Mouse (Mus musculus) embryonic facial prominence, embryonic 10.5 days (tissue): Measurements from ENCODE around the gene Iqcj. TPM values are rescaled to one million over a fixed set of nuclear protein-coding genes. Genes with fewer than 3 reads are reported as not detected.
A peak's percentile ranks its signal among the peaks of the same experiment; 100 is the strongest.

Experiments
- DNase-seq: peaks from one replicate; pipeline ENCODE4 v3.0.0-alpha.2; 2017; ENCODE audit warnings: low spot score
- H3K27ac ChIP-seq: fragments of 300-500 bp; sonication (generic); replicated peaks from 2 replicates; pipeline ENCODE4 v1.5.1; 2016; ENCODE audit warnings: mild to moderate bottlenecking
- H3K27me3 ChIP-seq: fragments of 300-500 bp; sonication (generic); replicated peaks from 2 replicates; pipeline ENCODE4 v1.6.1; 2016; ENCODE audit warnings: low read depth, mild to moderate bottlenecking; ENCODE audit not compliant: poor library complexity, severe bottlenecking
- H3K36me3 ChIP-seq: fragments of 300-500 bp; sonication (generic); replicated peaks from 2 replicates; pipeline ENCODE4 v1.6.1; 2016; ENCODE audit warnings: mild to moderate bottlenecking, moderate library complexity
- H3K4me1 ChIP-seq: fragments of 300-500 bp; sonication (generic); 2 replicates; pipeline ENCODE4 v1.6.1; 2016
- H3K4me3 ChIP-seq: fragments of 300-500 bp; sonication (generic); 2 replicates; pipeline ENCODE4 v1.5.1; 2016; ENCODE audit warnings: mild to moderate bottlenecking, moderate library complexity
- H3K9me3 ChIP-seq: fragments of 300-500 bp; sonication (generic); 2 replicates; pipeline ENCODE4 v1.6.1; 2016; ENCODE audit warnings: mild to moderate bottlenecking
- WGBS: fragments of 180-500 bp; shearing (Covaris S2); methylation state at CpG from one replicate; pipeline ENCODE4 v1.1.7; 2016; 5-methylcytosine and 5-hydroxymethylcytosine counted together
- polyA plus RNA-seq: library from polyadenylated mRNA; unstranded; fragments of >200 nt; fragmentation: Nextera tagmentation; extraction: Ambion mirVana; gene quantifications from 2 replicates; pipeline ENCODE4 v1.2.1, GENCODE M21; 2016

Iqcj gene
- polyA plus RNA-seq, 1 experiment from 2014 or later = not detected

- DNase-seq = no peak
- H3K36me3 ChIP-seq = no peaks in the 10 kb centered on the region
- no peak overlapping the region for H3K4me3 ChIP-seq
- no peaks in the 10 kb centered on the region for H3K4me1 ChIP-seq
- H3K9me3 ChIP-seq = no peaks in the 10 kb centered on the region
- 76% methylated on average over 8 of the region's 8 CpGs for WGBS
- no peaks in the 10 kb centered on the region for H3K27me3 ChIP-seq
- no peak overlapping the region for H3K27ac ChIP-seq
Measured at GRCm38 (mm10) chr3:67918634-67919259, 26.7 kb downstream of the Iqcj start.

GRCm38 (mm10) chr3:67923095-67923494 lies 31.1 kb downstream of the Iqcj start:
- no peak for DNase-seq
- no peak overlapping the region for H3K4me3 ChIP-seq
- H3K27ac ChIP-seq = no peak overlapping the region
- 88% methylated on average over 4 of the region's 4 CpGs for WGBS
- no peaks in the 10 kb centered on the region for H3K9me3 ChIP-seq
- H3K4me1 ChIP-seq = no peaks in the 10 kb centered on the region
- no peaks in the 10 kb centered on the region for H3K36me3 ChIP-seq
- H3K27me3 ChIP-seq = no peaks in the 10 kb centered on the region

DNA sequence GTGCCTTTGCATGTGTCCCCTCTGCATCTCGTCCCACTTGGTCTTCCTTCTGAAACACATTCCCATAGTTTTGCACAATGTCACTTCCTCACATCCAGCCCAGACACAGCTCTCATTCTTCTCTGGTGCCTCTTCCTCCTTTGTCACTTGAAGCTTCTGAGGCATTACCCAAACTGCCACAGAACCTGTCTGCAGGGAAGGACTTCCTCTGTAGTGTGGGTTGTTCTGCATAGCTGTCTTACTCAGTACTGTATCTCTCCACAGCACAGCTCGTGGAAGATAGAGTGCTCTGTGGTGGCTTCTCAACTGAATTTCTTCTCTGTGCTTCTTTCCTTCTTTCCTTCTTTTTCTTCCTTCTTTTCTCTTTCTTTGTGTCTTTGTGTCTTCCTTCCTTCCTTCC lies 33.4 kb downstream of the Iqcj start:
- 59% methylated on average over 2 of the region's 2 CpGs for WGBS
- DNase-seq = no peak
- H3K9me3 ChIP-seq = no peaks in the 10 kb centered on the region
- no peaks in the 10 kb centered on the region for H3K27me3 ChIP-seq
- H3K36me3 ChIP-seq = no peaks in the 10 kb centered on the region
- no peaks in the 10 kb centered on the region for H3K4me1 ChIP-seq
- H3K27ac ChIP-seq = no peak overlapping the region
- H3K4me3 ChIP-seq = no peak overlapping the region

DNA sequence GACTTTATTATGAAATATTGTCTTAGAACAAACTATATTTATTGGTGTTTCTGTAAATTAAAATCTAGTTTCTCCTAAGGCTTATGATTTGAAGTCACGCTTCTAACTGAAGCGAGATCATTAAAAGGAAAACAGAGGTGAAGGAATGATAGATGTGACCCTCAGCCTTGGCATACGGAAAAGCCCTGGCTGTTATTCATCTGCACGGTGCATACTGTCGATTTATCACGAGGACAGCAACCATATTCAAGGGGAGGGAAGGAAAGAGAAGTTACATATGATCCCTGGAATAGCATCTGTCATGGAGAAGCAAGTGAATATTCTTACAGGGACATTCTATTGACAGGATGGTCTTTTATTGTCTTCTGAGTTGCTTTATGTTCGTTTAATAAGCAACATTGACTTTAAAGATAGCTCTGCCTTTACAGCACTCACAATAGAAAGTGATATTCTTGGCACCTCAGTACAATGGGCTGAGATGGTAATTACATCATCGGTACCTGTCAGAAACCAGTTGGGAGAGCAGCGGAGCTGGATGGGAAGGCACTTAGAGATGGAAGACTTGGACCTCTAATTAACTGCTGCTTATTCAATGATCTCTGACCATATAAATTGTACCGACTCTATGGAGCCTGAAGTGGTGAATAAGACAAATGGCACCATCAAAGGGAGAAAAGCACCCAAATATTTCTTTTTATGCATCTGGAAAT lies 38.6 kb downstream of the Iqcj start:
- Histone ChIP-seq H3K4me3 (no peak overlapping the region), H3K4me1 (no peaks in the 10 kb centered on the region), H3K27ac (no peak overlapping the region), H3K36me3 (no peaks in the 10 kb centered on the region), H3K27me3 (no peaks in the 10 kb centered on the region), H3K9me3 (no peaks in the 10 kb centered on the region)
- no peak for DNase-seq
- 88% methylated on average over 10 of the region's 10 CpGs for WGBS

- no peak overlapping the region for H3K4me3 ChIP-seq
- no peaks in the 10 kb centered on the region for H3K36me3 ChIP-seq
- H3K9me3 ChIP-seq = no peaks in the 10 kb centered on the region
- no peak for DNase-seq
- 94% methylated on average over 8 of the region's 8 CpGs for WGBS
- no peaks in the 10 kb centered on the region for H3K4me1 ChIP-seq
- H3K27ac ChIP-seq = no peak overlapping the region
- no peaks in the 10 kb centered on the region for H3K27me3 ChIP-seq
Measured at GRCm38 (mm10) chr3:67931181-67931580, 39.2 kb downstream of the Iqcj start.

DNA sequence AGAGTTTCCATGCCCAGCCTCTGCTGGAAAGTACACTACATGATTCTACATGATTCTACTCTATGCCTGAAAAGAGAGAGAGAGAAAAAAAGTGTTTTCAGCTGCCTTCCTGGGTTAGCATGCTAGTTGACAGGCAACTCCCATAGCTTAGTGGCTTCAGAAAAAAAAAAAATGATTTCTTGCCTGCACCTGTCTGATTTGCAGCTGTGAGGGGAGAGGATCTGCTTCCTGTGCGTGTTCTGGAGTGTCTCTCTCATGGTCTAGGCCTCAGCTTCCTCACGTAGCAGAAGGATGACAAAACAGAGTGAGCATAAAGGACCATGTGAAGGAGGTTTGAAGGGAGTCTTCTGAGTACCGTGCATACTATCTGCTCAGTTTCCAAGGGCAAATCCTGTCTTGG lies 39.9 kb downstream of the Iqcj start:
- H3K4me3 ChIP-seq = no peak overlapping the region
- H3K9me3 ChIP-seq = no peaks in the 10 kb centered on the region
- H3K36me3 ChIP-seq = no peaks in the 10 kb centered on the region
- no peaks in the 10 kb centered on the region for H3K4me1 ChIP-seq
- no peak overlapping the region for H3K27ac ChIP-seq
- no peaks in the 10 kb centered on the region for H3K27me3 ChIP-seq
- WGBS = 86% methylated on average over 3 of the region's 3 CpGs
- DNase-seq = no peak

DNA sequence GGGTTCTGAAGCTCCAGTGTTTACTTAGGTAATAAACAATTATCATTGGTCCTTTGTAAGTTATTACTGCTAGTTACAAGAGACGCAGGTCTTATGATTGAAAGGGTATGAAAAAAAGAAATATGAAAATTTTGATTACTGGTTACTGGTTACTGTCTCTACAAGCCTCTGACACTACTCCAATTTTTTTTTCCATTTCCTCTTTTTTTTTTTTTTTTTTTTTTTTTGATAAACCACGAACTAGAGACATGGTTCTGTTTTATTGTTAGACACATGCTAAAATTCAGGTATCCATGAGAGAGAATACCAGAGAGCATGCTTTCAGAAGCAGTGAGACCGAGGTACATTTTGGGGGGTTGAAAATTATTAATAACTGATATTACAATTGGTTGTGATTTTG lies 43.8 kb downstream of the Iqcj start:
- Histone ChIP-seq H3K36me3 (no peaks in the 10 kb centered on the region), H3K4me1 (no peaks in the 10 kb centered on the region), H3K27ac (no peak overlapping the region), H3K9me3 (no peaks in the 10 kb centered on the region), H3K4me3 (no peak overlapping the region), H3K27me3 (no peaks in the 10 kb centered on the region)
- 88% methylated on average over 3 of the region's 3 CpGs for WGBS
- DNase-seq = no peak

DNA sequence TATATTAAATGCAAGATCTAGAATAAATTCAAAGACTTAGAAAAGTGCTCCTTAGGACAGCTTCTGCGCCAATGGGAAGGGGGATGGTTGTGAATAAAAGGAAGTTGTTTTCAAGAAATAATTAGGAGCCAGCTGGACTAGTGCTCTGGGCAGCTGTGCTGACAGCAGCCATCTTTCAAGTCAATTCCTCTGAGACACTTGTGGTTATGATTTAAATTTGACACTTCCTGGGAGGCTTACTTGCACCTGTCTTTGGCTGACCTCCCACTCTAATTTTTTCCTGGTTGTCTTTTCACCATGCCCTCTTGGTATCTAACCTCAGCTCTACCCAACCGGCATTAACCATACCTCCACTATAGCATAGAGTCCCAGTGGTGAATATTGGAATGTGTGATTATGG lies 55.0 kb downstream of the Iqcj start:
- H3K27me3 ChIP-seq = no peaks in the 10 kb centered on the region
- peaks cover under 1% of the 10 kb centered on the region; the same call in 1 of the 2 replicates for H3K4me1 ChIP-seq
- no peaks in the 10 kb centered on the region for H3K9me3 ChIP-seq
- no peaks in the 10 kb centered on the region for H3K36me3 ChIP-seq
- H3K27ac ChIP-seq = no peak overlapping the region
- DNase-seq = no peak
- 81% methylated on average over 2 of the region's 2 CpGs for WGBS
- H3K4me3 ChIP-seq = no peak overlapping the region

GRCm38 (mm10) chr3:67952517-67952940 lies 60.5 kb downstream of the Iqcj start:
- DNase-seq = peak; percentile 52
- no peak overlapping the region; the same call in 1 of the 2 replicates for H3K27ac ChIP-seq
- no peaks in the 10 kb centered on the region for H3K27me3 ChIP-seq
- H3K36me3 ChIP-seq = no peaks in the 10 kb centered on the region
- WGBS = 45% methylated on average over 5 of the region's 5 CpGs
- H3K4me3 ChIP-seq = no peak overlapping the region
- H3K9me3 ChIP-seq = no peaks in the 10 kb centered on the region
- peaks cover 27% of the 10 kb centered on the region for H3K4me1 ChIP-seq

GRCm38 (mm10) chr3:67954459-67955065 lies 62.5 kb downstream of the Iqcj start:
- Histone ChIP-seq H3K4me1 (peaks cover 27% of the 10 kb centered on the region), H3K27ac (peak overlapping the region; percentile 69; the same call in 1 of the 2 replicates), H3K9me3 (no peaks in the 10 kb centered on the region), H3K27me3 (no peaks in the 10 kb centered on the region), H3K4me3 (no peak overlapping the region), H3K36me3 (no peaks in the 10 kb centered on the region)
- peak; percentile 82 for DNase-seq
- WGBS = 41% methylated on average over 5 of the region's 5 CpGs

- WGBS = 61% methylated on average over 7 of the region's 7 CpGs
- Histone ChIP-seq H3K27ac (no peak overlapping the region), H3K27me3 (no peaks in the 10 kb centered on the region), H3K4me1 (peaks cover 2% of the 10 kb centered on the region), H3K4me3 (no peak overlapping the region), H3K9me3 (no peaks in the 10 kb centered on the region), H3K36me3 (no peaks in the 10 kb centered on the region)
- DNase-seq = no peak
Measured at GRCm38 (mm10) chr3:67959672-67960071, 67.7 kb downstream of the Iqcj start.

- no peak overlapping the region for H3K27ac ChIP-seq
- no peaks in the 10 kb centered on the region for H3K27me3 ChIP-seq
- 24% methylated on average over 3 of the region's 3 CpGs for WGBS
- DNase-seq = no peak
- no peaks in the 10 kb centered on the region for H3K36me3 ChIP-seq
- H3K4me1 ChIP-seq = no peaks in the 10 kb centered on the region
- no peaks in the 10 kb centered on the region for H3K9me3 ChIP-seq
- H3K4me3 ChIP-seq = no peak overlapping the region
Measured at GRCm38 (mm10) chr3:67960133-67960532, 68.1 kb downstream of the Iqcj start.

GRCm38 (mm10) chr3:67960727-67961126 lies 68.7 kb downstream of the Iqcj start:
- Histone ChIP-seq H3K9me3 (no peaks in the 10 kb centered on the region), H3K4me1 (no peaks in the 10 kb centered on the region), H3K27ac (no peak overlapping the region), H3K4me3 (no peak overlapping the region), H3K27me3 (no peaks in the 10 kb centered on the region), H3K36me3 (no peaks in the 10 kb centered on the region)
- DNase-seq = no peak
